Mouse (Mus musculus): ENCODE measurements around the gene Plcxd3.
"Not testable (repeated sequence)": the region's sequence is repeated elsewhere in the genome, so short reads cannot be mapped to it uniquely, and the experiment has no call there.

The Plcxd3 gene

GRCm38 (mm10) chr15:4533700-4534099 lies 158.4 kb downstream of the Plcxd3 start:
- no peak for DNase-seq (ENCODE audit: extremely low read depth, low read depth, low spot score)

- no peak for DNase-seq (ENCODE audit: extremely low read depth, low read depth, low spot score)
These were observed 183.8 kb downstream of the Plcxd3 start for GRCm38 (mm10) chr15:4559121-4559520.

GRCm38 (mm10) chr15:4561431-4561970 lies 186.2 kb downstream of the Plcxd3 start:
- no peak for DNase-seq (ENCODE audit: extremely low read depth, low read depth, low spot score)

GRCm38 (mm10) chr15:4595521-4595920 lies 220.2 kb downstream of the Plcxd3 start:
- DNase-seq (ENCODE audit: extremely low read depth, low read depth, low spot score): not testable (repeated sequence)

GRCm38 (mm10) chr15:4598661-4599060 lies 223.4 kb downstream of the Plcxd3 start:
- not testable (repeated sequence) for DNase-seq (ENCODE audit: extremely low read depth, low read depth, low spot score)

GRCm38 (mm10) chr15:4599331-4599730 lies 224.0 kb downstream of the Plcxd3 start:
- DNase-seq (ENCODE audit: extremely low read depth, low read depth, low spot score): not testable (repeated sequence)

GRCm38 (mm10) chr15:4605630-4606029 lies 230.3 kb downstream of the Plcxd3 start:
- no peak for DNase-seq (ENCODE audit: extremely low read depth, low read depth, low spot score)

Data from fat pad, adult 2 months (tissue).